Mouse (Mus musculus): ENCODE results near the gene Thap7.

Gene Thap7

DNA sequence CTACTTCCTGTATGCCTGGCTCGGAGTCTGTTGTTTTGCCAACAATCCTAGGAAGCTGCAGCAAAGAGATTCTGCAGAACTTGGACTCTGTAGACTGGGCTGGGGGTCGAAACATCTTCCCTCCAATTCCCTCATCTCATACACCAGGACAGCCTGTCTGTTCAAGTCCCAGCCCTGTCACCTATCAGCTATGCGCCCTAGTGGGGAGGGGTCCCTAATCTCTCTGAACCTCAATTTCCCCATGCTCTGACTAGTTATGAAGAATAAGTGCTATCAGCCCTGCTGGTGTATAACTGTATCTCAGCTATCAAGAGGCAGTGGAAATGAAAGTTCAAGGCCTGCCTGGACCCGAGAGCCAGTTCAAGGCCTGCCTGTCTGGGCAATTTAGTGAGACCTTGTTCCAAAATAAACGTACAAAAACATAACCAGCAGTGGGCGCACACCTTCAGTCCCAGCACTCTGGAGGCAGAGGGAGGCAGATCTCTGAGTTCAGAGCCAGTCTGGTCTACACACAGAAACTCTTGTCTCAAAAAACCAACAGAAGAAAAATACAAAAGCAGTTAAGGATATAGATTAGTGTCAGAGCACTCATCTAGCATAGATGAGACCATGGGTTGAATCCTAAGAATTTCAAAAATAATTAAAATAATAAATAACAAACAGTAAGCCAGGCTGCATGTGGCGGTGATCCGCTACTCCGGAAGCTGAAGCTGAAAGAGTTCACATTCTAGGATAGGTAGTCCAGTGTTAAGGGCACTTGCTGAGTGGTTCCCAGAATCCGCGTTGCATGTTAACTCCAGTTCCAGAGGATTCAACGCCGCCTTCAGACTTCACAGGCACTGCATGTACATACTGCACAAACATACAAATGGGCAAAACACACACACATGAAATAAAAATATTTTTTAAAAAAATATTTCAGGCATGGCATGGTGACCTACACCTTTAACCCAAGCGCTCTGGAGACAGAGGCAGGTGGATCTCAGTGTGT lies 42.2 kb downstream of the Thap7 start:
- peak; percentile 49 for DNase-seq

DNA sequence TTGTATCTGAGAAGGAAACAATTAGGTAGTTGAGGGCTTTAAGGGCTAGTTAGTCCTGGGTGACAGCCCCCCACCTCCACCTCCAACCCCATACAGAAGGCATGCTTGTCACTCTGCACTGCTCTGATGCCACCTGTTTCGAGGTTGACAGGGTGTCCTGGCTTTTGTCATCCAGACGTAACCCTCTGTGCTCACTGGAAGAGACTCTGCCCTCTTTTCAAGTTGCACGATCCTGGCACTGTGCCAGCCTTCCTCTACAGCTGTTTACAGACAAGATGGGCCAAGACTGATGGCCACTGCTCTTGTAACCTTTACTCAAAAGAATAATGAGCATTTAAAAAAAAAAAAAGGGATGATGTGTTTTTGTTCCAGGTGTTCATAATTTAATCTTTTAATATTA lies 44.4 kb downstream of the Thap7 start:
- DNase-seq, result peak; percentile 35

GRCm38 (mm10) chr16:17481465-17481864 lies 49.5 kb downstream of the Thap7 start:
- no peak for DNase-seq

- no peak for DNase-seq
These were observed 52.5 kb downstream of the Thap7 start for GRCm38 (mm10) chr16:17478331-17478943.
